Mouse (Mus musculus) embryonic stem cell, embryonic (primary cell): ENCODE measurements around the gene E130208F15Rik.

ENCODE experiments used
- CTCF ChIA-PET, 4 experiments: fragments of 300-600 bp in 2 of 4; fragments of 350-600 bp in 2 of 4; sonication (Branson Sonifier 250); formaldehyde crosslinking; loops; one replicate each; lab custom pipeline; 2022; ENCODE audit warnings: inconsistent platforms in 2 of 4; lab: Charles Lee
- POLR2A ChIA-PET, 4 experiments: fragments of 300-600 bp in 2 of 4; fragments of 350-600 bp in 2 of 4; sonication (Branson Sonifier 250); formaldehyde crosslinking; loops; one replicate each; lab custom pipeline; 2022; ENCODE audit warnings: antibody characterized with exemption in 4 of 4, inconsistent platforms in 1 of 4; lab: Charles Lee

The E130208F15Rik gene

GRCm38 (mm10) chr7:30321539-30322284 is at the start of gene E130208F15Rik:
TSS of gene E130208F15Rik (plus strand) at chr7:30321740.
- POLR2A ChIA-PET = interaction anchor here (0.6 to 5.1 kb wide), 52 partner anchors 8 to 412 kb away, joined by 3 to 37 read pairs (median 4); partner anchors contain the start of genes Wdr62 (in 3 of the 4), Alkbh6 (in 2 of the 4), Kmt2b (in 2 of the 4) and Thap8 (in 2 of the 4)
- CTCF ChIA-PET = interaction anchor here (0.6 to 3.6 kb wide), 21 partner anchors 10 to 731 kb away, joined by 3 to 24 read pairs (median 4); partner anchors contain the start of genes Alkbh6 (in 1 of the 4) and Zfp420 (in 1 of the 4)

- CTCF ChIA-PET = no interaction called here
- POLR2A ChIA-PET = interaction anchor here in 2 of 4 experiments (1.3 to 15.3 kb wide), 2 partner anchors 9 to 12 kb away, joined by 3 to 328 read pairs; no protein-coding TSS in a partner anchor
Measured at GRCm38 (mm10) chr7:30274383-30274782, 47.2 kb upstream of the E130208F15Rik start.

DNA sequence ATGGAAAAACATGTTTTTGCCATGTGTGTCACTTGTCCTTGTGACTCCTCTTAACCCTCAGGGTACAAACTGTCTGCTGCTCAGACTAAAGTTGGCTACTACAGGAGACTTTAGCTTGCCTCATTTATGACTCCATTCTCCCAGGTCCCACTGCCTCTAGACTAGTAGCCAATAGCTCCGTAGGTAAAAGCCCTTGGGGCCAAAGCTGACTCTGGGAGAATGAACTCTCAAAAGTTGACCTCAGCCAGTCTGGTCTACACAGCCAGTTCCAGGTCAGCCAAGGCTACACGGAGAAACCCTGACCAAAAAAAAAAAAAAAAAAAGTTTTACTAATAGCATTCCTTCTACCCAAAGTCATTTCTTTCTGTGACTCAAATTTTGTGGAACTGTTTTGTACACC is 42.6 kb upstream of the E130208F15Rik start:
- CTCF ChIA-PET = interaction anchor here in 1 of 4 experiments (0.7 kb wide), 2 partner anchors 102 to 329 kb away, joined by 3 to 4 read pairs; no protein-coding TSS in a partner anchor
- POLR2A ChIA-PET = interaction anchor here (0.7 to 15.3 kb wide), 16 partner anchors 12 to 1721 kb away, joined by 3 to 328 read pairs (median 6); partner anchors contain the start of genes Ovol3 (in 1 of the 4), Polr2i (in 1 of the 4) and Tbcb (in 1 of the 4)

DNA sequence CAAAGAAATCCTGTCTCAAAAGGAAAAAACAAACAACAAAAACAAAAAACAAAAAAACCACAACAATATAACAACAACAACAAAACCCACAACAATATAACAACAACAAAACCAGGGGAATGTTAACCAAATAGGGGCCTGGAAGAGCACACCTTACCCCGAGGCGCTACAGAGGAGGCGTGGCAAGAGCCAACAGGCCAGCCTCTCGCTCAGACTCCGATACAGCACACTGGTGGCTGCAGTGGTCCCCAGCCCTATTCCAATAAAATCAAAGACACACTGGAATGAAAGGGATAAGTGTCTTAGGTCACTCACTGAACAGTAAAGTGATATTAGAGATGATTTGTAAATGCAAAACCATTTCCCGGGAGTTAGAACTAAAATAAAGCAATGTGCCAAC is 42.0 kb upstream of the E130208F15Rik start:
- ChIA-PET POLR2A (interaction anchor here (0.5 to 15.3 kb wide), 35 partner anchors 13 to 373 kb away, joined by 3 to 328 read pairs (median 5); partner anchors contain the start of genes Capns1 (in 2 of the 4), Alkbh6 (in 1 of the 4), Clip3 (in 1 of the 4) and Cox7a1 (in 1 of the 4)), CTCF (interaction anchor here in 1 of 4 experiments (0.7 to 1.8 kb wide), 2 partner anchors 21 to 328 kb away, joined by 4 to 20 read pairs; no protein-coding TSS in a partner anchor)

- ChIA-PET POLR2A (interaction anchor here (0.5 to 15.3 kb wide), 186 partner anchors 9 to 1898 kb away, joined by 3 to 328 read pairs (median 5); partner anchors contain the start of genes Capns1 (in 3 of the 4), Clip3 (in 3 of the 4), Cox7a1 (in 3 of the 4) and E130208F15Rik (in 3 of the 4)), CTCF (interaction anchor here (0.6 to 1.8 kb wide), 13 partner anchors 12 to 579 kb away, joined by 3 to 20 read pairs (median 3); partner anchors contain the start of genes Capns1 (in 1 of the 4), Clip3 (in 1 of the 4), Polr2i (in 1 of the 4) and Tbcb (in 1 of the 4))
Measured at GRCm38 (mm10) chr7:30279951-30280669, 41.4 kb upstream of the E130208F15Rik start, which contains the start of the genes Thap8 and Wdr62. TSS of gene Thap8 (plus strand) at chr7:30280094. TSS of gene Wdr62 (minus strand) at chr7:30280419.

DNA sequence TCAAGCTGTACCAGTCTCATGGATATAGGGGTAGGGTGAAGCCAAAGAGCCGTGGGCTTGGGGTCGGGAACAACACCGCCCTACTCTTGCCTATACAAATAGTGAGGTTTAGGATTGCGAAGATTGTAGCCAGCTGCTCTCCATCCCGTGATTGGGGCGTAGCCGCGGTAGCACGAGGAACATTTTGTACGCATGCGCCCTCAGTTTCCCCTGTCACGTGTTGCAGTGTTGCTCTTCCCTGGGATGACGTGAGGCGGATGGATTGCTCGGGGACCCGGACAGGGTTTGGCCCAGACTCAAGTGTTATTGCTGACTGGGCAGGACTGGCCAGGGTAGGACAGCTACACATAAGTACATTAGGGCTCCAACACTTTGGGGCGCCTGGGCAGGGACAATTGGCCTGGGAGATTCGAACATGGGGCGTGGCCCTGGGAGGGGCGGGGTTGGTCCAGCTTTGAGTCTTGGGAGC is 40.8 kb upstream of the E130208F15Rik start:
- POLR2A ChIA-PET = interaction anchor here (0.6 to 15.3 kb wide), 181 partner anchors 8 to 1899 kb away, joined by 3 to 328 read pairs (median 5); partner anchors contain the start of genes Capns1 (in 3 of the 4), Clip3 (in 3 of the 4), Cox7a1 (in 3 of the 4) and E130208F15Rik (in 3 of the 4)
- CTCF ChIA-PET = interaction anchor here (0.6 to 1.8 kb wide), 14 partner anchors 11 to 579 kb away, joined by 3 to 20 read pairs (median 4); partner anchors contain the start of genes Capns1 (in 1 of the 4), Clip3 (in 1 of the 4), Polr2i (in 1 of the 4) and Tbcb (in 1 of the 4)

- ChIA-PET POLR2A (interaction anchor here (0.6 to 15.3 kb wide), 62 partner anchors 9 to 812 kb away, joined by 3 to 328 read pairs (median 8); partner anchors contain the start of genes Clip3 (in 2 of the 4), E130208F15Rik (in 2 of the 4), Ovol3 (in 2 of the 4) and Polr2i (in 2 of the 4)), CTCF (interaction anchor here in 3 of 4 experiments (0.7 to 1.8 kb wide), 8 partner anchors 10 to 156 kb away, joined by 3 to 20 read pairs (median 4); partner anchors contain the start of genes Capns1 (in 1 of the 3) and Clip3 (in 1 of the 3))
Measured at GRCm38 (mm10) chr7:30281522-30281921, 40.0 kb upstream of the E130208F15Rik start.

- CTCF ChIA-PET = interaction anchor here in 3 of 4 experiments (0.6 to 1.8 kb wide), 6 partner anchors 16 to 54 kb away, joined by 3 to 6 read pairs (median 4); no protein-coding TSS in a partner anchor
- POLR2A ChIA-PET = interaction anchor here in 3 of 4 experiments (0.6 to 15.3 kb wide), 26 partner anchors 10 to 294 kb away, joined by 3 to 328 read pairs (median 6); partner anchors contain the start of genes Clip3 (in 2 of the 3), E130208F15Rik (in 2 of the 3), Polr2i (in 2 of the 3) and Sdhaf1 (in 2 of the 3)
Measured at GRCm38 (mm10) chr7:30282740-30283139, 38.8 kb upstream of the E130208F15Rik start.

DNA sequence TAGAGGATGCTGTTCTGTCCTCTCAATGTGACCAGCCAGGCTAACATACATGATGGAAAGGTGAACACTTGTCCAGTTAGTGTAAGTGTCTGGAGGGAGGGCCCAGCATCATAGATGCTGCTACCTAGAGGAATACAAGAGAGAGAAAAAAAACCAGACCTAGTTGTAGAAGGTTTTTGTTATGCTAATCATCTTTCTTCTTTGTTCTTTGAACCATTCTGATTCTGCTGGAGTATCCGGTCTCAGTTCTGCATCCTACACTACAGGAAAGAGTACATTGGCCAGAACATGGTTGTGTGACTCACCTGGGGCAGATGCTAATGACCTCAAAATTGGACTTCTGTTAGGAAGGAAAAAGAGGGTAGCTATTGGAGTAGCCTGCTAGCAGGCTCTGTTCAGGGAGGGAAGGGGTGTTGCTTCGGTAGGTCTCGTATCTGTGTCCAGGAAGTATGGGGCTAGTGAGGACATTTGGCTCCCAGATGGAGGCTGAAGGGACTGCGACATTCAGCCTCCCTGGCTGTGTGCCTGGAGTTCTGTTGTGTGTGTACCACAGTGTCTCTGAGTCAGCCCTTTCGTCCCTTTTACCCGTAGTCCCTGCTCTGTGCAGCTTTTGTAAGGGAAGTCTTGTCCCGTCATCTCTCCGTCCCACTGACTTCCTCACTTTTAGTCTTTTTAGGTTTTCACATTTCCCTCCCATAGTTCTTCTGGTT is 34.7 kb upstream of the E130208F15Rik start:
- CTCF ChIA-PET = interaction anchor here in 2 of 4 experiments (0.6 to 1.1 kb wide), 2 partner anchors 54 to 736 kb away, joined by 3 to 5 read pairs; partner anchors contain the start of gene Tbcb (in 1 of the 2)
- POLR2A ChIA-PET = interaction anchor here in 2 of 4 experiments (0.6 to 15.3 kb wide), 7 partner anchors 9 to 253 kb away, joined by 3 to 328 read pairs (median 4); no protein-coding TSS in a partner anchor

GRCm38 (mm10) chr7:30288046-30288445 is 33.5 kb upstream of the E130208F15Rik start:
- ChIA-PET POLR2A (interaction anchor here in 1 of 4 experiments (0.6 to 2.0 kb wide), 3 partner anchors 8 to 177 kb away, joined by 3 to 6 read pairs (median 3); partner anchors contain the start of genes Syne4, Thap8 and Wdr62), CTCF (interaction anchor here in 1 of 4 experiments (0.8 kb wide), 1 partner anchor 44 kb away, joined by 3 read pairs; no protein-coding TSS in a partner anchor)

DNA sequence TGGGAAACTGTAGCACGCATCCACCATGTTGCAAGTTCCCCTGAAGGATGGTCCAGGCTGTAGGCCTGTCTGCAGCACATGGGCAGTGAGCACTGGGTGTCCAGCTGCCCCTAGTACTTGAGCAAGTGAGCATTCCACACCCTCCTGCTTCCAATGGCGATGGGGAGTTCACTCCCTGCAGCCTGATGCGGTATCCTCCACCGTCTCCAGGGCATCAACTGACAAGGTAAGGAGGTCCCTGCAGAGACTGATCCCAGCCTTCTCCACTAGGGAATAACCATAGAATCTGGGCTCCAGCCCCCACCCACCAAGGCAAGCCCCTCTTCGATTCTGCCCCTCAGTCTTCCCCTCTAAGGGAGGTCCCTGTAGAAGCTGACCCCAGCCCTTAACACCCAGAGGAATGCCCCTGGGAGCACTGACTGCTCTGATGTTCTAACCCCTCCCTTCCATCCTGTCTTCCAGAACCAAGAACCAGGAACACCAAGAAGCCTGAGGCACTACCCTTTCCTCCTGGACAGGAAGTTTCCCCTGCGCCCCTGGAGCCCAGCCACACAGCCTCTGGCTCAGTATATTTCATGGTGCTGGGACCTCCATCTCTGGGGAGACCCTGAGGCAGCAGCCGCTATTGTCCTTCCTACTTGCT is 32.3 kb upstream of the E130208F15Rik start:
- ChIA-PET CTCF (no interaction called here), POLR2A (interaction anchor here in 2 of 4 experiments (0.6 to 8.8 kb wide), 3 partner anchors 7 to 117 kb away, joined by 4 to 84 read pairs (median 6); partner anchors contain the start of genes Thap8 (in 2 of the 2) and Wdr62 (in 2 of the 2))

- ChIA-PET CTCF (interaction anchor here in 1 of 4 experiments (0.7 kb wide), 1 partner anchor 44 kb away, joined by 7 read pairs; no protein-coding TSS in a partner anchor), POLR2A (interaction anchor here in 3 of 4 experiments (0.6 to 8.8 kb wide), 6 partner anchors 8 to 168 kb away, joined by 3 to 84 read pairs (median 5); partner anchors contain the start of genes Thap8 (in 2 of the 3), Wdr62 (in 2 of the 3) and Kirrel2 (in 1 of the 3))
Measured at GRCm38 (mm10) chr7:30289714-30290399, 31.7 kb upstream of the E130208F15Rik start.

DNA sequence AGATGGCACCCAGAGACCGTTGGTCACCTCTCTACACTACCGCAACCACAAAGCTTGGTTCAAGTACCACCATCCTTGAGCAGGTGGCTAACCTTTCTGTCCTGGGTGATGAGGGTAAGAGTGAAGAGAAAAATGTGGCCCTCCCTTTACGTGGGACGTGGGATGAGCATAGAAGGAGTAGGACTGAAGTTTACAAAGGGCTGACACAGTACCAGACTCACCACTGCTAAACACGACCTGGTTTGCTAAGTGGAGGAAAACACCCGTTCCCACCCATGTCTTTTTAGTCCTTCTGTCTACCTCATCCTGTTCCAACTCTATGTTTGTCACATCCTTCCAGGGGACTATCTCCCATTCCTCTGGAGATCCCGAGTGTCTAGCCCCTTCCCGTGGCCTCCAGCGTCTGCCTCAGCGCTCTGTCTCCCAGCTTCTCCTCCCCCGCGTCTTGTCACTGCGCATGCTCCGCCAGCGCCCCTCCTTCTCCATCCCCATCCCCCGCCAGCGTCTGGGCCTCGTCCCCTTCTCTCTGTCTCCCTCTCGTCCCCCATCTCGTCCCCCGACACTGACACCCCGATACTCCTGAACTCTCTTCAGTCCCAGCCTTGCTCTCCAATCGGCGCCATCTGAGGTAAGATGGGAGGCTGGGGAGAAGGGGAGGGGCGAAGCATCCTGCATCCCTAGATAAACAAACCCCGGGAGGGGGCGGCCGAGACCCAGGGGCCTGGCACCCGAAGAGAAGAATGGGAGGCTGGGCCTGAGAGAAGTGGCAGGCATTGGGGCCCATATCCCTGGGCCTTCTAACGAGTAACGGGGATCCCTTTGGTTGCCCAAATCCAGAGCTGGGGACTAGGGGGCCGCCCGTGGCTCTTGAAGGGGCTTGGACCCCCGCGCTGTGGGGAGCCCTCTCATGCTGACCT is 30.1 kb upstream of the E130208F15Rik start, which contains the start of gene Clip3:
Clip3 (plus strand) TSS at position 514 of the 917 bp plus-strand sequence.
- POLR2A ChIA-PET = interaction anchor here in 3 of 4 experiments (0.6 to 8.8 kb wide), 7 partner anchors 9 to 165 kb away, joined by 3 to 84 read pairs (median 8); partner anchors contain the start of genes Thap8 (in 3 of the 3) and Wdr62 (in 3 of the 3)
- CTCF ChIA-PET = interaction anchor here in 2 of 4 experiments (0.6 to 1.8 kb wide), 4 partner anchors 8 to 75 kb away, joined by 3 to 6 read pairs (median 4); partner anchors contain the start of gene Wdr62 (in 1 of the 2)
